Comparison of ENCODE assay signal across 8 mouse cellular contexts in the genomic region with DNA sequence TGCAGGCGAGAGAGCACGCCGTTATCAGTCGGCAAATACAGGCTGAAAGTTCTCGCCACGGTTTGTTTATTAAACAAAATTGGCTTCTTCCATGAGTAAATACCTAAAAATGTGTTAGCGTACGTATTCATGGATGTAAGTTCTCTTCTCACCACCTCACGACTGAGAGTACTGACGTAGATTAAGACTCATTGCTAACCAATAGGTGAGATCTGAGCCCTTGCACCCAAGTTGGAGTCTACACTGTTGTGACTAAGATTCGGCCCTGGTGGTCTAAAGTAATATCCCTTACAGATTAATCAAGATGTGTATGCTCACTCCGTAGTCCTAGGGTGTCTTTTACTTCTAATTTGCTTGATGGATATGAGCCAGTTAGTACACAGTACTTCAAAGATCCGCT. TPM values are rescaled to one million over a fixed set of nuclear protein-coding genes. Genes with fewer than 3 reads are reported as not detected.
A peak's percentile ranks its signal among the peaks of the same experiment; 100 is the strongest.
DNase-seq lines count a peak whose midpoint lies in the region; ATAC-seq and TF ChIP-seq lines count a peak whose summit lies in the region.

No protein-coding gene starts in this region.

- peaks cover 19% of the 10 kb centered on the region; the same call in 1 of the 2 replicates for H3K36me3 ChIP-seq in heart, embryonic 14.5 days (ENCODE audit: control insufficient read depth, insufficient read depth, low read length)
- H3K36me3 ChIP-seq in E14TG2a.4 (ENCODE audit: insufficient read depth, low read length) = peaks cover 21% of the 10 kb centered on the region
- no peaks in the 10 kb centered on the region for H3K36me3 ChIP-seq in embryonic facial prominence, embryonic 11.5 days (replicated peaks; ENCODE audit: control insufficient read depth, insufficient read depth, low read depth, low read length)
- H3K36me3 ChIP-seq in midbrain, embryonic 13.5 days = peaks cover 11% of the 10 kb centered on the region

- no peaks in the 10 kb centered on the region for H3K9me3 ChIP-seq in heart, embryonic 14.5 days (ENCODE audit: control insufficient read depth, low read length)
- no peaks in the 10 kb centered on the region for H3K9me3 ChIP-seq in E14TG2a.4 (ENCODE audit: low read length)
- H3K9me3 ChIP-seq in embryonic facial prominence, embryonic 11.5 days (replicated peaks; ENCODE audit: control insufficient read depth, low read length) = no peaks in the 10 kb centered on the region
- H3K9me3 ChIP-seq in midbrain, embryonic 13.5 days = no peaks in the 10 kb centered on the region

- peak overlapping the region; percentile 92 for H3K9ac ChIP-seq in heart, embryonic 14.5 days (ENCODE audit: low read length)
- peak overlapping the region; percentile 84 for H3K9ac ChIP-seq in embryonic facial prominence, embryonic 11.5 days (replicated peaks; ENCODE audit: low read length)
- H3K9ac ChIP-seq in midbrain, embryonic 13.5 days (replicated peaks) = peak overlapping the region; percentile 81

- TF ChIP-seq CTCF in E14TG2a.4 (conservative IDR thresholded peaks at IDR 0.05; ENCODE audit: low read length) = no peak

- WGBS in heart, embryonic 14.5 days = 11% methylated on average over 13 of the region's 13 CpGs
- 19% methylated on average over 13 of the region's 13 CpGs for WGBS in embryonic facial prominence, embryonic 11.5 days
- WGBS in midbrain, embryonic 13.5 days = 15% methylated on average over 13 of the region's 13 CpGs

- peak overlapping the region; percentile 77 for H3K4me2 ChIP-seq in heart, embryonic 14.5 days (ENCODE audit: low read length)
- peak overlapping the region; percentile 61 for H3K4me2 ChIP-seq in embryonic facial prominence, embryonic 11.5 days (ENCODE audit: low read depth, low read length)
- H3K4me2 ChIP-seq in midbrain, embryonic 13.5 days (replicated peaks) = peak overlapping the region; percentile 68

- H3K27me3 ChIP-seq in heart, embryonic 14.5 days (ENCODE audit: control insufficient read depth, insufficient read depth, low read length) = no peaks in the 10 kb centered on the region
- no peaks in the 10 kb centered on the region for H3K27me3 ChIP-seq in E14TG2a.4 (ENCODE audit: insufficient read depth, low read length)
- H3K27me3 ChIP-seq in embryonic facial prominence, embryonic 11.5 days (ENCODE audit: control insufficient read depth, insufficient read depth, low read length) = no peaks in the 10 kb centered on the region
- H3K27me3 ChIP-seq in midbrain, embryonic 13.5 days = no peaks in the 10 kb centered on the region

- intact Hi-C loops in heart, postnatal 25 days (cut with DNase I) = no loop called here

- peaks cover 2 to 8% of the 10 kb centered on the region in 2 experiments; a peak in 1 of 4 replicates for H3K4me1 ChIP-seq in heart, embryonic 14.5 days (ENCODE audit: control insufficient read depth in 2 of 2, insufficient read depth in 2 of 2, low read length in 2 of 2)
- H3K4me1 ChIP-seq in E14TG2a.4 (replicated peaks; ENCODE audit: low read depth, low read length) = peaks cover 11% of the 10 kb centered on the region
- no peaks in the 10 kb centered on the region for H3K4me1 ChIP-seq in embryonic facial prominence, embryonic 11.5 days (ENCODE audit: control insufficient read depth, insufficient read depth, low read length)
- peaks cover 13% of the 10 kb centered on the region for H3K4me1 ChIP-seq in midbrain, embryonic 13.5 days (replicated peaks)

- peak overlapping the region; percentile 100 for H3K27ac ChIP-seq in heart, embryonic 14.5 days (replicated peaks in 1 of 2; ENCODE audit: control insufficient read depth in 1 of 2, insufficient read depth in 1 of 2, low read depth in 2 of 2, low read length in 2 of 2)
- H3K27ac ChIP-seq in embryonic facial prominence, embryonic 11.5 days (replicated peaks; ENCODE audit: low read depth, low read length) = peak overlapping the region; percentile 98; the same call in 1 of the 2 replicates
- peak overlapping the region; percentile 99 for H3K27ac ChIP-seq in midbrain, embryonic 13.5 days

- peak overlapping the region; percentile 73 to 99 for H3K4me3 ChIP-seq in heart, embryonic 14.5 days (ENCODE audit: control insufficient read depth in 1 of 2, insufficient read depth in 1 of 2, low read depth in 1 of 2, low read length in 2 of 2)
- peak overlapping the region; percentile 91 for H3K4me3 ChIP-seq in E14TG2a.4 (replicated peaks; ENCODE audit: low read length)
- peak overlapping the region; percentile 67 for H3K4me3 ChIP-seq in embryonic facial prominence, embryonic 11.5 days (ENCODE audit: low read depth, low read length)
- peak overlapping the region; percentile 60 for H3K4me3 ChIP-seq in midbrain, embryonic 13.5 days (replicated peaks)

- no peak for DNase-seq in heart, postnatal 25 days (ENCODE audit: low spot score)
- DNase-seq in embryonic facial prominence, embryonic 11.5 days (ENCODE audit: low spot score) = peak; percentile 50
- peak; percentile 69 for DNase-seq in induced T-regulatory cell, adult 2 months (ENCODE audit: low read depth)
- DNase-seq in layer of hippocampus, adult 9-10 months (ENCODE audit: low spot score) = no peak
- DNase-seq in left cerebral cortex, adult 9 months (ENCODE audit: low spot score in 2 of 2) = no peak

- ATAC-seq in heart, embryonic 14.5 days (ENCODE audit: insufficient number of reproducible peaks, insufficient read depth, low FRiP score, low read depth) = no peak
- no peak for ATAC-seq in embryonic facial prominence, embryonic 11.5 days (replicated peaks; ENCODE audit: insufficient number of reproducible peaks, low FRiP score, low TSS enrichment, low read depth)
- no peak for ATAC-seq in midbrain, embryonic 13.5 days

RNA-seq across cellular contexts. Expression of a gene that starts 0.6 kb away (rescaled TPM):
- 26.4 and 26.8 TPM in 2 replicates for polyA plus RNA-seq in heart, embryonic 14.5 days (2014; fragmentation: Nextera tagmentation; extraction: Ambion mirVana)
- total RNA-seq in heart, postnatal 25 days (2021) = 10 to 100 TPM; 10.3 to 10.6 TPM
- 48.0 and 55.1 TPM in 2 replicates for polyA plus RNA-seq in embryonic facial prominence, embryonic 11.5 days (2014; fragmentation: Nextera tagmentation; extraction: Ambion mirVana)
- polyA plus RNA-seq in midbrain, embryonic 13.5 days (2015; fragmentation: Nextera tagmentation; extraction: Ambion mirVana) = 57.4 and 63.3 TPM in 2 replicates

RNA-seq across cellular contexts. Expression of a gene that starts 24.1 kb away (rescaled TPM):
- polyA plus RNA-seq in heart, embryonic 14.5 days (2014; fragmentation: Nextera tagmentation; extraction: Ambion mirVana) = 2.4 and 2.5 TPM in 2 replicates
- 1 to 10 TPM; 1.3 to 2.1 TPM for total RNA-seq in heart, postnatal 25 days (2021)
- polyA plus RNA-seq in embryonic facial prominence, embryonic 11.5 days (2014; fragmentation: Nextera tagmentation; extraction: Ambion mirVana) = 2.4 and 2.9 TPM in 2 replicates
- 12.0 and 14.8 TPM in 2 replicates for polyA plus RNA-seq in midbrain, embryonic 13.5 days (2015; fragmentation: Nextera tagmentation; extraction: Ambion mirVana)

Comparison
In these comparisons a context has a peak if more than half of its experiments do, and no peak if none do; other contexts are left out.
1. DNase-seq: peak in embryonic facial prominence, embryonic 11.5 days (single experiment) and induced T-regulatory cell, adult 2 months (single experiment); none in heart, postnatal 25 days (single experiment), layer of hippocampus, adult 9-10 months (single experiment) and left cerebral cortex, adult 9 months (0 of 2).
2. Peak in every context shown above with its lines, with median percentiles within 50 percentile points of each other: H3K27ac ChIP-seq, H3K4me2 ChIP-seq, H3K4me3 ChIP-seq and H3K9ac ChIP-seq.